Mouse (Mus musculus): Measurements from ENCODE around the gene Srsf9. TPM values are rescaled to one million over a fixed set of nuclear protein-coding genes. Genes with fewer than 3 reads are reported as not detected.

The Srsf9 gene
- 362 and 376 TPM in 2 replicates for polyA plus RNA-seq (2014; fragmentation: Nextera tagmentation; extraction: Ambion mirVana)

- H3K36me3 ChIP-seq (ENCODE audit: control insufficient read depth, insufficient read depth, low read length) = peaks cover 8% of the 10 kb centered on the region; the same call in 1 of the 2 replicates
- H3K9ac ChIP-seq (ENCODE audit: low read length) = peak within 1 kb of the TSS; percentile 95
- H3K4me2 ChIP-seq = peak within 1 kb of the TSS; percentile 82
- H3K9me3 ChIP-seq (ENCODE audit: control insufficient read depth, low read length) = no peaks in the 10 kb centered on the region
- peak within 1 kb of the TSS; percentile 98 for H3K4me3 ChIP-seq (ENCODE audit: low read depth, low read length)
- 1% methylated on average over 79 of the region's 97 CpGs for WGBS
- H3K27ac ChIP-seq (ENCODE audit: low read depth, low read length) = peak within 1 kb of the TSS; percentile 86
- H3K27me3 ChIP-seq (ENCODE audit: control insufficient read depth, insufficient read depth, low read length) = no peaks in the 10 kb centered on the region
- DNase-seq (ENCODE audit: low spot score, missing footprints) = peak; percentile 100
- ATAC-seq (ENCODE audit: low FRiP score) = peak; percentile 95
- peaks cover 20% of the 10 kb centered on the region for H3K4me1 ChIP-seq (ENCODE audit: control insufficient read depth, insufficient read depth, low read length)
Measured at GRCm38 (mm10) chr5:115326875-115327609, at the start of gene Srsf9. TSS of gene Srsf9 (plus strand) at chr5:115327177.

DNA sequence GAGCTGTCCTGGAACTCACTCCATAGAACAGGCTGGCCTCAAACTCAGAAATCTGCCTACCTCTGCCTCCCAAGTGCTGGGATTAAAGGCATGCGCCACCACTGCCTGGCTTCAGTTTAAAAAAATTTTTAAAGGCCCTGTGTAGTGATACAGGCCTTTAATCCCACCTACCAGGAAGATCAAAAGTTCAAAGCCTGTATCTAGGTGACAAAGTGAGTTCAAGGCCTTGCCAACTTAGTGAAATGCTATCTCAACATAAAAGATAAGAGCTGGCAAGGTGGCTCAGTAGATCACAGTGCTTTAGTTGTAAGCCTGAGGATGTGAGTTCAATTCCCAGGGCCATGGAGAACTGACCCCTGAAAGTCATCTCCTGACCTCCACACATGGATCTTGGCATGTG, 48.9 kb upstream of the Srsf9 start:
- Histone ChIP-seq H3K4me2 (no peak overlapping the region), H3K36me3 (ENCODE audit: control insufficient read depth, insufficient read depth, low read length) (no peaks in the 10 kb centered on the region), H3K4me3 (ENCODE audit: low read depth, low read length) (no peak overlapping the region), H3K9ac (ENCODE audit: low read length) (no peak overlapping the region), H3K27me3 (ENCODE audit: control insufficient read depth, insufficient read depth, low read length) (no peaks in the 10 kb centered on the region), H3K4me1 (ENCODE audit: control insufficient read depth, insufficient read depth, low read length) (peaks cover 7% of the 10 kb centered on the region), H3K27ac (ENCODE audit: low read depth, low read length) (no peak overlapping the region), H3K9me3 (ENCODE audit: control insufficient read depth, low read length) (no peaks in the 10 kb centered on the region)
- 66% methylated on average over 1 of the region's 1 CpGs for WGBS
- ATAC-seq (ENCODE audit: low FRiP score) = no peak
- DNase-seq (ENCODE audit: low spot score, missing footprints) = no peak

DNA sequence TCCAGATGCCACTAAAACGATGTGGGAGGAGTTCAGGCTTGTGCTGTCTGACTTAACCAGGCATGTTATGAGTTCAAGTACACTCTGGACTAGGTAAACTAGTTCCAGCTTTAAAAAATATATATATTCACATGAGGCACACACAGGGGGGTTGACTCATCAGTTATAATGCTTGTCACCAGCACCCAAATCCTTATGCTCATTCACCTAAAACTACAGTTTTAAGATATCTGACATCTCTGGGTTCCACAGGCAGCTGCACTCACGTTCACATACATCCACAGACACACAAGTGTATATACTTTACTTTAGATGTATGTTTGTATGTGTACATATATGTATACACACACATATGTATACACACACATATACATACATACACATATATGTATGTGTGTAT, 48.2 kb upstream of the Srsf9 start:
- no peak; the same call in 1 of the 2 replicates for ATAC-seq (ENCODE audit: low FRiP score)
- H3K36me3 ChIP-seq (ENCODE audit: control insufficient read depth, insufficient read depth, low read length) = no peaks in the 10 kb centered on the region
- no peak overlapping the region for H3K4me3 ChIP-seq (ENCODE audit: low read depth, low read length)
- H3K27me3 ChIP-seq (ENCODE audit: control insufficient read depth, insufficient read depth, low read length) = no peaks in the 10 kb centered on the region
- H3K4me1 ChIP-seq (ENCODE audit: control insufficient read depth, insufficient read depth, low read length) = peaks cover 5% of the 10 kb centered on the region
- H3K9me3 ChIP-seq (ENCODE audit: control insufficient read depth, low read length) = no peaks in the 10 kb centered on the region
- DNase-seq (ENCODE audit: low spot score, missing footprints) = no peak
- no peak overlapping the region for H3K4me2 ChIP-seq
- H3K27ac ChIP-seq (ENCODE audit: low read depth, low read length) = no peak overlapping the region
- H3K9ac ChIP-seq (ENCODE audit: low read length) = no peak overlapping the region
- WGBS = 63% methylated on average over 2 of the region's 2 CpGs

GRCm38 (mm10) chr5:115279226-115280049, 47.5 kb upstream of the Srsf9 start, which contains the start of gene Coq5:
TSS of gene Coq5 (plus strand) at chr5:115279666.
- H3K27ac ChIP-seq (ENCODE audit: low read depth, low read length) = no peak within 1 kb of the TSS
- H3K4me3 ChIP-seq (ENCODE audit: low read depth, low read length) = peak within 1 kb of the TSS; percentile 96
- peak; percentile 98 for DNase-seq (ENCODE audit: low spot score, missing footprints)
- peak; percentile 88 for ATAC-seq (ENCODE audit: low FRiP score)
- 3% methylated on average over 45 of the region's 45 CpGs for WGBS
- no peaks in the 10 kb centered on the region for H3K9me3 ChIP-seq (ENCODE audit: control insufficient read depth, low read length)
- H3K9ac ChIP-seq (ENCODE audit: low read length) = peak within 1 kb of the TSS; percentile 82
- H3K4me2 ChIP-seq = peak within 1 kb of the TSS; percentile 93
- peaks cover 5% of the 10 kb centered on the region for H3K4me1 ChIP-seq (ENCODE audit: control insufficient read depth, insufficient read depth, low read length)
- no peaks in the 10 kb centered on the region for H3K27me3 ChIP-seq (ENCODE audit: control insufficient read depth, insufficient read depth, low read length)
- H3K36me3 ChIP-seq (ENCODE audit: control insufficient read depth, insufficient read depth, low read length) = no peaks in the 10 kb centered on the region

DNA sequence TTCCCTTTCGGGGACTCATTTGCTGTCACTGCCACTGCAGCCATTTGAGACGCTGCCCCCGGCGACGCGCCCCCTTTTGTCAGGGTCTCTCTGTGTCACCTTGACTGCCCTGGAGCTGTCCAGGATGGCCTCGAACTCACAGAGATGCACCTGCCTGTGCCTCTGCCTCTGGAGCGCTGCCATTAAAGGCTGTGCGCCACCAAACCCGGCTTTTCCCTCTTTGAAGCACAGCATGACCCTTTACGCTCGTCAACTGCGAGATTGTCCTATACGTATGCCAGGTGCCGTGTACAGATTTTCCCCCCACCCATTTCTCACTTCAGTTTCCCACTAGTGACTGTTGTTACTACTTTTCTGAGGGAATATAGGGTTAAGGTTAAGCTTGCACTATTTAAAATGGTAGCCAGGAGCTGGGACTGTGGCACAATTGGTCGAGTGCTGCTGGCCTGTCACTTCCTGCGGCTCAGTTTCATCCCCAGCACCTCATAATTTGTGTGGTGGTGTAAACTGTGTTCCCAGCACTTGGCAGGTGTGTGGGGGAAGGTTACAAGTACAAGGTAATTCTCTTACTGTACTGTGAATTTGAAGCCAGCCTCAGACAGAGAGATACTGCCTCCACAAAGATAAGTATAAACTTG, 46.8 kb upstream of the Srsf9 start:
- Histone ChIP-seq H3K36me3 (ENCODE audit: control insufficient read depth, insufficient read depth, low read length) (no peaks in the 10 kb centered on the region), H3K9me3 (ENCODE audit: control insufficient read depth, low read length) (no peaks in the 10 kb centered on the region), H3K9ac (ENCODE audit: low read length) (peak overlapping the region; percentile 82), H3K27me3 (ENCODE audit: control insufficient read depth, insufficient read depth, low read length) (no peaks in the 10 kb centered on the region), H3K4me1 (ENCODE audit: control insufficient read depth, insufficient read depth, low read length) (peaks cover 5% of the 10 kb centered on the region), H3K4me3 (ENCODE audit: low read depth, low read length) (peak overlapping the region; percentile 96), H3K4me2 (peak overlapping the region; percentile 93), H3K27ac (ENCODE audit: low read depth, low read length) (no peak overlapping the region)
- DNase-seq (ENCODE audit: low spot score, missing footprints) = no peak
- WGBS = 11% methylated on average over 17 of the region's 17 CpGs
- peak; percentile 19; the same call in 1 of the 2 replicates for ATAC-seq (ENCODE audit: low FRiP score)

DNA sequence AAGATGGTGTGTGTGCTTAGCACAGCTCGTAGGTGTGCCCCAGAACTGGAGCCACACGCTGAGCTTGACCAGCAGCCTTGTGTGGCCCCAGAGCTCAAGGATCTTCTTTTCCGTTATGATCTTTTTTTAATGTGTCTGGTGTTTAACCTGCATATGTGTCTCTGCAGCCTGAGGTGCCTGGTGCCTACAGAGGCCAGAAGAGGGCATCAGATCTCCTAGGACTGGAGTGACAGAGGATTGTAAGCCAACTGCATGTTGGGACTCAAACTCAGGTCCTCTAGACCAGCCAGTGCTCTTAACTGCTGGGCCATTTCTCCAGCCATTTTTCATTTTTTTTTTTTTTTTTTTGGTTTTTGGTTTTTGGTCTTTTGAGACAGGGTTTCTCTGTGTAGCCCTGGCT, 42.2 kb upstream of the Srsf9 start:
- H3K9ac ChIP-seq (ENCODE audit: low read length) = no peak overlapping the region
- H3K4me3 ChIP-seq (ENCODE audit: low read depth, low read length) = no peak overlapping the region
- peaks cover 5% of the 10 kb centered on the region for H3K4me1 ChIP-seq (ENCODE audit: control insufficient read depth, insufficient read depth, low read length)
- DNase-seq (ENCODE audit: low spot score, missing footprints) (no peak), ATAC-seq (ENCODE audit: low FRiP score) (no peak)
- H3K27me3 ChIP-seq (ENCODE audit: control insufficient read depth, insufficient read depth, low read length) = no peaks in the 10 kb centered on the region
- H3K27ac ChIP-seq (ENCODE audit: low read depth, low read length) = no peak overlapping the region
- 93% methylated on average over 3 of the region's 3 CpGs for WGBS
- peaks cover 3% of the 10 kb centered on the region for H3K36me3 ChIP-seq (ENCODE audit: control insufficient read depth, insufficient read depth, low read length)
- H3K4me2 ChIP-seq = no peak overlapping the region
- no peaks in the 10 kb centered on the region for H3K9me3 ChIP-seq (ENCODE audit: control insufficient read depth, low read length)

- Histone ChIP-seq H3K9me3 (ENCODE audit: control insufficient read depth, low read length) (no peaks in the 10 kb centered on the region), H3K4me1 (ENCODE audit: control insufficient read depth, insufficient read depth, low read length) (peaks cover 5% of the 10 kb centered on the region), H3K4me2 (no peak overlapping the region), H3K27me3 (ENCODE audit: control insufficient read depth, insufficient read depth, low read length) (no peaks in the 10 kb centered on the region), H3K4me3 (ENCODE audit: low read depth, low read length) (no peak overlapping the region), H3K9ac (ENCODE audit: low read length) (no peak overlapping the region), H3K27ac (ENCODE audit: low read depth, low read length) (no peak overlapping the region), H3K36me3 (ENCODE audit: control insufficient read depth, insufficient read depth, low read length) (peaks cover 14% of the 10 kb centered on the region)
- DNase-seq (ENCODE audit: low spot score, missing footprints) = no peak
- no peak for ATAC-seq (ENCODE audit: low FRiP score)
- 90% methylated on average over 8 of the region's 8 CpGs for WGBS
Measured at GRCm38 (mm10) chr5:115294173-115294572, 32.8 kb upstream of the Srsf9 start.

GRCm38 (mm10) chr5:115296347-115296746, 30.6 kb upstream of the Srsf9 start:
- H3K9ac ChIP-seq (ENCODE audit: low read length) = no peak overlapping the region
- H3K9me3 ChIP-seq (ENCODE audit: control insufficient read depth, low read length) = no peaks in the 10 kb centered on the region
- no peak for DNase-seq (ENCODE audit: low spot score, missing footprints)
- peaks cover 12% of the 10 kb centered on the region for H3K4me1 ChIP-seq (ENCODE audit: control insufficient read depth, insufficient read depth, low read length)
- H3K36me3 ChIP-seq (ENCODE audit: control insufficient read depth, insufficient read depth, low read length) = peaks cover 10% of the 10 kb centered on the region
- H3K4me3 ChIP-seq (ENCODE audit: low read depth, low read length) = no peak overlapping the region
- no peaks in the 10 kb centered on the region for H3K27me3 ChIP-seq (ENCODE audit: control insufficient read depth, insufficient read depth, low read length)
- ATAC-seq (ENCODE audit: low FRiP score) = no peak
- 89% methylated on average over 10 of the region's 10 CpGs for WGBS
- H3K27ac ChIP-seq (ENCODE audit: low read depth, low read length) = no peak overlapping the region
- H3K4me2 ChIP-seq = no peak overlapping the region

All from midbrain, embryonic 11.5 days (tissue).